Mouse (Mus musculus): ENCODE data around the gene Tmem175. TPM values are rescaled to one million over a fixed set of nuclear protein-coding genes. Genes with fewer than 3 reads are reported as not detected.

The Tmem175 gene
- 19.0 TPM for total RNA-seq (2023)

DNA sequence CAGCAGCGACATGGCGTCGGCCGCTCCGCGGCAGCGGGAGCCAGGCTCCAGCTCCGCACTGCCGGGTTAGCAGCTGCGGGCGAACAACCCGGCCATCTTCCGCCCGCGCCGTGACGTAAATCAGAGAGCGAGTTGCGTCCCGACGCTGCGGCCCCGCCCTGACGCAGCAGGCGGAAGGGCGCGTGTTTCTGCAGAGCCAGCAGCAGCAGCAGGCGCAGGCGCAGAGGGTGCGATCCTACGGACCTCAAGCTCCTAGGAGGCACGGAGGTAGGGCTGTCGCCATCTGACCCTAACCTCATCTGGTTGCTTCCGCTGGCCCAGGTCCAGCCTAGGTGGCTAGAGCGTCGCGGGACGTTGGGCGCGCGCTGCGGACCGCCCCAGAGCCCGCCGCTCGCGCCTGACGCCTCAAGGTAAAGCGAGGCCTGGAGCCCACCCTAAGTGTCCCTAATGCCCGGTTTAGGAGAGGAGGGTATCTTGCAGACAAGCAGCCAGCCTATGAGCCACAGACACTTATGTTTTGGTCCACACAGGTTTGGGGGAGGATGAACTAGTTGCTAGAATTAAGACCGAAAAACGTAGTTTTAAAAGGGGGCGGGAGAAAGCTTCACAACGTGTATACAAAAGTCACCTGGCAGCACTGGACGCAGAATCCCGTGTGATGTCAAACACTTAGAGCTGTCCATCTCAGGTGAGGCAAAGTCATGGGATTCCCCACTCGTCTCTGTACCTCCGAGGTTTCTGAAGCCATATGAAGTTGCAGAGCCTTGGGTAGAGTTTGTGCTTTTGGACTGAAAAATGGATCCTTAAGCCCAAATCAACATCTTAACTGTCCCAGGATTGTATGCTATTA lies at the start of gene Tmem175, which contains the start of gene Gak:
Tmem175 (plus strand) TSS at position 137 of the 850 bp plus-strand sequence.
Gak (minus strand) TSS at position 122 of the 850 bp plus-strand sequence.

DNA sequence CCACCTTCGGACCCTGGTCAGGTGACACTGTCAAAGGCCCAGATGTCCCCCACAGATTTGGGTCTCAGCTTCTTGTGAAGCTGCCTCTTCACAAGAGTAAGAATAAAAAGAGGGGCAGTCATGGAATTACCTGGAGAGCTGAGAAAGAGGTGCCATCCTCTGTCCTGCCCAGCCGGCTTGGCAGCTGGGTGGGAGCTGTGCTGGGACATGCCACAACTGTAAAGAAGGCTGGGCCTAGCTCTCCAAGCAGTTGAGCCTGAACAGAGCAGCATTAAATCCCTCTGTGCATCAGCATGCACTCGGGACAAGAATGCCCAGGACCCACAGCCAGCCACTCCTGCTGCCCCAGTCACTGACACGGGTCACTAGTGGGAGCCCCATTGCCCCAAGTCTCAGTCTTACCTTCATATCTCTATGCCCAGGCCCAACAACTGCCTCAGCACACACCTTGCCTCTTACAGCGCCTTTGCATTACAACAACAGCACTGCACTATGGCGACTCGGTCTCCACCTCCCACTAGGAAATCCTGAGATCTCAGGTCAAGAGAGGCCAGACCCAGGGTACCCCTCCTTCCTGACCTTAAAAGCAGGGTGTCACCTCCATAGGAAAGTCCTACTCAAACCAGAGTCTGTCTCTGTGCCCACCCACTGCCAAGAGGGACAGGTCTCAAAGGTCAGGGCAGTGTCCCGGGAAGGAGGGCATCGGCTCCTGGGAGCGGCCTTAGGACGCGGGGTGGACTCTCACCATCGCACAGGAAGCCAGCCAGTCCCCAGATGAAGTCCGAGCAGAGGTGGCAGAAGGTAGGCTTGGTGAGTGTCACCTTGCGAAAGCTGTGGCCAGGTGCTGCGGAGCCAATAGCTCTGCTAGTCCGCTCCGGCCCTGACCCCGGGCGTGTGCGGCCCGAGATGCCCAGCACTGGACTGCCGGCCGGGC lies 30.4 kb downstream of the Tmem175 start, which contains the start of gene Idua:
Idua (plus strand) TSS at position 634 of the 934 bp plus-strand sequence.

DNA sequence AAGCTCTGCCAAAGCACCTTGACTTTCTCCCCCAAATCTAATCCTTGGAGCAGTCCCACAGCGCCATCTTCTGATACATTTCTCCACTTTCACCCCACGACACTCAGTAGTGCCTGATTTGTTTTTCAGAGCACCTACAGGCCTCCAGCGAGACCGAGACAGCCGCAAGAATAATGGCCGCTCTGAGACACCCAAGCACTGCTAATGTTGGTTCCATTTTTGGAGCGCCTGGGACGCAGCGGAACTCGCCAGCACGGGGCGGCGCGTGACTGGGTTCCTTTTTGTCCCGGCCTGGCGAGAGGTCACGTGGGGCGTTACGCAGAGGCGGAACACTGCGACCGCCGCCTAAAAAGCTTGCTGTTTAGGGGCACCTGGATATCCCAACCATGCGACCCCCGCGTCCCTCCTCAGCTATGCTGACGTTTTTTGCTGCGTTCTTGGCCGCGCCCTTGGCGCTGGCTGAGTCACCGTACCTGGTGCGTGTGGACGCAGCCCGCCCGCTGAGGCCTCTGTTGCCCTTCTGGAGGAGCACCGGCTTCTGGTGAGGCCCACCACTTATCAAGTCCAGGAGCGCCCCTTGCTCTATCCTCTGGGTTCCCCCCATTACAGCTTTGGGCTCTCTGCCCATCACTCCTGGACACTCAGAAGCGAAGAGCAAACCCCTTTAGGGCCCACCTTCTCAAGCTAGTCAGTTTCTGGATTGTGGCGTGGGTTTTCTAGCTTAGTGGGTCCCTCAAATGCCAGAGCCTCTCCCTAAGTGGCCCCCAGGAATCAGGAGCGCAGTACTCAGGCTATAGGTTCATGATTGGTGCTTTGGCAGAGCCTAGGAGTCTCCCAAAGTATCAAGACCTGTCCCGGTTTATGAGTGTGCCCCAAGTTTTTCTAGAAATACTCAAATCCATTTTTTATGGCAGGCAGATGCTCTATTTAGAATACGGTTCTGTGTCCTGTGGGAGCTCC lies 39.7 kb downstream of the Tmem175 start, which contains the start of gene Dgkq:
Dgkq (minus strand) TSS at position 696 of the 960 bp plus-strand sequence.

DNA sequence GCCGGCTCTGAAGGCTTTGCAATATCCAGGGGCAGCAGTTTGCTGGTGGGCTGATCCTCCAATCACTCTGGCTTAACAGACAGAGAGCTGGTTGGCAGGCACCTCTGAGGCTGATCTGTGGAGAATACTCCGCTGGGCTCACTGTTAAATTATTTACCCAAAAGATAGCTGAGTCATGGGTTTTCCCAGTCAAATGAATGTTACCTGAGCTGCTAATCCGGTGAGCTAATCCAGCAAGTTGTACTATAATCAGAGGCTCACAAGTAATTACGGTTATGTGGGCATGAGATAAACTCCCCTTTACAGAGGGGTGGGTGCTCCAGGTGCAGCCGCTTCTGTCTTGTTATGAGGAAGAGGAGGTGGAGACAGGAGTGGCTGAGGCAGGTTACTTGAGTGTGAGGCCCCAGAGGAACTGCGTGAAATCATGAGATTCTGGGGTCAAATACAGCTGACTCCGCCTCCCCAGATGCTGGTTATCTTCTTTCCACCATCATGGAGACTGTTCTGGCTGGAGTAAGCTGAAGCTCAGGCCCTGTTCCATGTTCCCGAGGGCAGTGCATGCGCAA lies 45.8 kb downstream of the Tmem175 start, which contains the start of gene Slc26a1:
Slc26a1 (minus strand) TSS at position 319 of the 566 bp plus-strand sequence.

DNA sequence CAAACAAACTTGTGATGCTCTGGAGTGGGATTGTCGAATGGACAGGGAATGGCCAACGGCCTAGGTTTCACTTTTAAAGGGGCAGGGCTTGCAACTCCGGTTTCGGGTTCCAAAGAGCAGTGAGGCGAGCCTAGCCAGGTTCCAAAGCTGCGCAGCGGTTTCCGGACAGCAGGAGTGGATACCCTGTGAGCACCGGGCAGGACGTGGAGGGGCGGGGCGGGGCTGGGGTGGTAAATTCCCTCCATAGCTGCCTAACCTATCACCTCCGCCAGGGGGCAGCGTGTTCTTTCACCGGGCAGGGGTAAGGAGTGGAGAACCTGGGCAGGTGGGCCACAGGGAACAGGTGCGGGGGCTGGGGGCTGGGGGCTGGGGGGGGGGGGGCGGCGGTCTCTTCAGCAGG lies 62.7 kb downstream of the Tmem175 start, which contains the start of gene Fgfrl1:
Fgfrl1 (plus strand) TSS at position 112 of the 400 bp plus-strand sequence.

Other genes with a start within 250 kb of the Tmem175 start
- not detected for gene Pde6b, start 241.4 kb upstream of the Tmem175 start, total RNA-seq (2023)
- gene Atp5k, start 195.3 kb upstream of the Tmem175 start, total RNA-seq (2023): 67.2 TPM
- not detected for gene Mfsd7a, start 180.9 kb upstream of the Tmem175 start, total RNA-seq (2023)
- 33.9 TPM for gene Pcgf3, start 168.5 kb upstream of the Tmem175 start, total RNA-seq (2023)
- gene Cplx1, start 79.7 kb upstream of the Tmem175 start, total RNA-seq (2023): not detected
- 156 TPM for gene Gak, start within 50 bp of the Tmem175 start, total RNA-seq (2023)
- gene Idua, start 30.6 kb downstream of the Tmem175 start, total RNA-seq (2023): 33.0 TPM
- gene Dgkq, start 39.9 kb downstream of the Tmem175 start, total RNA-seq (2023): 38.9 TPM
- gene Slc26a1, start 45.8 kb downstream of the Tmem175 start, total RNA-seq (2023): not detected
- 4.3 TPM for gene Fgfrl1, start 62.6 kb downstream of the Tmem175 start, total RNA-seq (2023)
- not detected for gene Rnf212, start 145.2 kb downstream of the Tmem175 start, total RNA-seq (2023)
- not detected for gene Tmed11, start 165.6 kb downstream of the Tmem175 start, total RNA-seq (2023)
- not detected for gene Vmn2r8, start 179.1 kb downstream of the Tmem175 start, total RNA-seq (2023)
- gene Vmn2r9, start 222.8 kb downstream of the Tmem175 start, total RNA-seq (2023): not detected

All from CD8-positive naive resting alpha-beta T cell, adult 57 days (primary cell).